Mouse (Mus musculus): Measurements from ENCODE around the gene Gm10300.

The Gm10300 gene

DNA sequence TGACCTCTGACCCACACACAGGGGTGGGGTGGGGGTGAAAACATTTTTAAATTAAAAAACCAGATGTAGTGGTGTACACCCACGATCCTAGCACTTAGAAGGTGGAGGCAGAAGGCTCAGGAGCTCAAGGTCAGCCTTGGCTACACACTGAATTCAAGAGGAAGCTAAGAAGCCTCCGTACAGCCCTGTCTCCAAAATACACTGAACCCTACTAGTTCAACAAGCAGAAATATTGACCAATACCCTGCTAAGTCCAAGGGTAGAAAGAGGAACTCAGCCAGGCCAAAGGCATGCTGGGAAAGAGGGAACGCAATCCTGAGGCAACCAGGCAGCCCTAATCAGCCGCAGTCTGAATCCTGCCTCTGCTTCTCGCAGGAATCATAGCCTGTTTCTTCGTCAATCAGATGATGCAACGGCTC lies 3.8 kb downstream of the Gm10300 start:
- DNase-seq (ENCODE audit: low read depth, low spot score), result no peak

DNA sequence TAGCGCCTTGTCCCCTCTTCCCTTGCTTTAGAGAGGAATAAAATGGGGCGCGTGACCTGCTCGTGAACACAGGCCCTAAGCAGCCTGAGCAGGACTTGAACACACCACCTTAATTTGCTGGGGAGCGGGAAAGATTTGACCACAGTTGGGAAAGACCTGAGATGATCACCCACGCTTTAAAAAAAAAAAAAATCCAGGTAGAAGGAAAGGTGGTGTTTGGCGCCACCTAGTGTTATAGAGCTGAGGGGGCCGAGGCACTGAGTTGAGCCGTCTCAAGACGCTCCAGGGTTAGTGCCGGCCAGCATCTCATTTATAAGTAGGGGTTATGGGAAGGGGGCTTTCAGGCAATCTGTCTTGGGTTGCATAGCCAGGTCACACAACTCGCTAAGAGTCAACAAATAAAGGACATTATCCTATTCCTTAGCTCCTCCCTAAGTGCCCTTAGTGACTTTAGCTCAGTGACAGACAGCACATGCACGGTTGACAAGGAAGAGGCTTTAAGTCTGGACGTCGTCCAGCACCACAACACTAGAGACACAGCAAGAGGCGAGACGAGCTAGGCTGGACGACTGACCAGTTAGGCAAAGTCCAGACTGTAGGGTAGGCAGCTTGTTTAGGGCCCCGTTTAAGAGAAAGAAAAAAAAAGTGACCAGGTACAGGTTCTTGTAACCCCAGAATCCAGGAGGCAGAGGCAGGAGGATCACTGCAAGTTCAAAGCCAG lies 5.2 kb downstream of the Gm10300 start:
- peak; percentile 73 for DNase-seq (ENCODE audit: low read depth, low spot score)

DNA sequence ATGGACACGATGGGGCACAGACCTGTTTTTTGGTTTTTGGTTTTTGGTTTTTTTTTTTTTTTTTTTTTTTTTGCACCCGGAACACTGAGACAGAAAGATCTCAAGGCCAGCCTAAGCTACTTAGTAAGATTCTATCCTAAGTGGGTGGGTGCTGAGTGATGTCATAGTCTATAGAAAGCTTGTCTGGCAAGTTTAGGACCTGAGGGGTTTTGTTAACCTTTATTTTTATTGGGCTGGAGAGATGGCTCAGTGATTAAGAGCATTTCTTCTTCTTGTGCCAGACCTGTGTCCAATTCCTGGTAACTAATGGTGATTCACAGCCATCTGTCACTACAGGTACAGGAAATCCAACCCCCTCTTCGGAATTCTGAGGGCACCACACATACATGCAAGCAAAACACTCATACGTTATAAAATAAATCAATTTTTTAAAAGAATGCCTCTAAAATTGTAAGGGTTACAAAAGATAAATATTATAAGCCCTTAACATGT lies 6.0 kb downstream of the Gm10300 start:
- no peak for DNase-seq (ENCODE audit: low read depth, low spot score)

DNA sequence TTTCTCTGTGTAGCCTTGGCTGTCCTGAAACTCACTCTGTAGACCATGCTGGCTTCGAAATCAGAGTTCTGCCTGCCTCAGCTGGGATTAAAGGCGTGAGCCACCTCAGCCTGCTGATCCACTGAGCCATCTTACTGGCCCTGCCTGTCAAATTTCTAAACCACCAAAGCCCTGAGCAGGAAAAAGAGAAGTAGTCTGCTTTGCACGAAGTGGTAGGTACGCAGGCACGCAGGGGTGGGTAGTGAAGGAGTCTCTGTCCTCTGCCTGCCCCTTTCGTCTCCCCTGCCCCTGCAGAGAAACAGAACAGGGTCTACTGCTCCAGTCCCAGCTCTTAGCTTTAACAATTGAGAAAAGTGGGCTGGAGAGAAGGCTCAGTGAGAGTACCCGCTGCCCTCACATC lies 10.6 kb downstream of the Gm10300 start:
- no peak for DNase-seq (ENCODE audit: low read depth, low spot score)

DNA sequence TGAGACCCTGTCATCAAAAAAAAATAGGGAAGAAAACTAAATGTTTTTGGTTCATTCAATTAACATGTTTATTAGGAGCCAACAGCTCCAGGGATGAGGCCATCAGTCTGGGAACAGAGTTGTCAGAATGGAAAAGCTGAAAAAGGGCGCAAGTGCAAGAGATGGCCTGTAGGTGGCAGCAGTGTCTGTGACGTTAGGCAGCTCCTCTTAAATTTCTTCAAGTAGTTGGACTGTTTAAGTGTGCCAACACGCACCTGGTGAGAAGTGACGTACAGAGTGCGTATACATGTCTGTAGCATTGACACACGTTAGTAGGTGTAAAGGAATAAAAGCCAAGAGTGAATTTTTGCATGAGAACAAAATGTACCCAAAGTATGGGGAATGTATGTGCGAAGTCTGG lies 14.4 kb downstream of the Gm10300 start:
- DNase-seq (ENCODE audit: low read depth, low spot score), result peak; percentile 60

DNA sequence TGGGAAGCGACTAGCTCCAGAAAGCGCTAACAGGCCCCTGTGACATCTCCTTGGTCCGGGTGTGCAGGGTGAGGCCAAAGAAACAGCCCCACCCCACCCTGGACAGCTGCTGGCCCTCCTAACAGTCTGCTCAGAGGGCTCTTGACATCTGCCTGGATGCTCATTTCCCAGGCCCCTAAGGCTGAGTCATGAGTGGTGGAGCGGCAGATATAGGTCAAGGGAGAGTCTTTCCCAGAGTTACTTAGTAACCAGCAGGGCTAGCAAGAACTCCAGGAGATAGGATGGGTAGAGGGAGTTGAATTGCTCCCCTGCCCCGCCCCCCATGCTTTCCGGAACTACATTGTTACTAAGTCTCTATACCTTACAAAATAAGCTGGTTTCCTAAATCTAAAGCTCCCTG lies 18.6 kb downstream of the Gm10300 start:
- no peak for DNase-seq (ENCODE audit: low read depth, low spot score)

DNA sequence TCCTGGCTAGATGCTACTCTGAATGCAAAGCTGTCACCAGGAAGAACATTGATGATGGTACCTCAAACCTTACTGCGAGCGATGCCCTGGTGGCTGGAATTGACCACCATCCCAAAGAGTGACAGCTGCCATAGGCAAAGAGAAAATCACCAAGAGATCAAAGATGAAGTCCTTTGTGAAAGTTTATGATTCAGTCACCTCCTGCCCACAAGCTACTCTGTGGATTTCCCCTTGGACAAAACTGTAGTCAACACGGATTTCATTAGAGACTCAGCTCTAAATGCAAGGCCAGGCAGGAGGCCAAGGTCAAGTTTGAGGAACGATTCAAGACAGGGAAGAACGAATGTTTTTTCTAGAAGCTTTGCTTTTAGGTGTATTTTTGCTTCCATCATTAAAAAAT lies 19.4 kb downstream of the Gm10300 start:
- no peak for DNase-seq (ENCODE audit: low read depth, low spot score)

DNA sequence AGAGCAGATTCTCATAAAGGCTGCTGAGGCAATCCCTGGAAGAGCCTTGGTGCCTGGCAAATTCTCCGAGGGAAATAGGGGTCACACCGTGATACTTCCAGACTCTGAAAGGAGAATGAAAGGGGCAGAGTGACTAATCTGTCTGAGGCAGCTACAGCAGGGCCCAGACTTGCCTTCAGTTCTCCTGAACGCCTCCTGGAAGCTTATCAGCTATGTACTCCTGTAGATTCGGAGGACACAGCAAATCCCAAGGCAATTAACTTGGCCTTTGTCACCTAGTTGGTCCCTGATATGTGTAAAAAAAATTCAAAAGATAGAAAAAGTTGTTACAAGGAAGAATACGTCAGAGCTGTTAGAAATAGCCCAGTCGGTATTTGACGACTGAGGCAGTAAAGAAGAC lies 20.5 kb downstream of the Gm10300 start:
- no peak for DNase-seq (ENCODE audit: low read depth, low spot score)

DNA sequence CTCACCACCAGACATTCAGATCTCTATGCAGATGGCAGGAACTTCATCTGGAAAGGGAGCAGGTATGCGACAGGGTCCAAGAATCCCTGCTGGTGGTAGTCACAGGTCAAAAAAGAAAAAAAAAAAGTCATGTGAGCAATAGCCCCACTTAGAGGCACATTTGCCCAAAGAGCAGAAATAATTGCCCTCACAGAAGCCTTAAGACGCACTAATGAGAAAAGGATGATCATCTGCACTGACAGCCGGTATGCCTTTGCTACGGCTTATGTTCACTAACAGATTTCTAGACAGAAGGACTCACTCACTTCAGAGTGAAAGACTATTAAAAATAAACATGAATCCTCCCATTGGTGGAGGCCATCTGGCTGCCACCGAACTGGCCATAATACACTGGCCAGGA lies 25.1 kb downstream of the Gm10300 start:
- no peak for DNase-seq (ENCODE audit: low read depth, low spot score)

DNA sequence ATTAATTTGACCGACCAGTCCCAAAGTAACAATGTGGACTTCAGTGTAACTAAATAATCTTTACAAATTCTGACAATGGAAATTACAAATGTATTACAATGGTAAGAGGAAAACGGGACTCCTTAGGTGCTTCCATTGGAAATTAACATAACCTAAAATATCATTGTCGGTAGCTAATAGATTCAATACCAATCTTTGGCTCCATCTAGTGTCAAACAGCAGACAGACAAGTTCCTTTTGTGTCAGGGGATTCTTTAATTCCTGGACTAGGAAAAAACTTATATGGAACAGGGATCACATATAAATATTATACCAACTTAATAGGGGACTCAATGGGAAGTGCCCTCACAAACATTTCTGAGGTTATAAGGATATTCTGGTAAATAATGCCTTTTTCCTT lies 26.7 kb downstream of the Gm10300 start:
- no peak for DNase-seq (ENCODE audit: low read depth, low spot score)

DNA sequence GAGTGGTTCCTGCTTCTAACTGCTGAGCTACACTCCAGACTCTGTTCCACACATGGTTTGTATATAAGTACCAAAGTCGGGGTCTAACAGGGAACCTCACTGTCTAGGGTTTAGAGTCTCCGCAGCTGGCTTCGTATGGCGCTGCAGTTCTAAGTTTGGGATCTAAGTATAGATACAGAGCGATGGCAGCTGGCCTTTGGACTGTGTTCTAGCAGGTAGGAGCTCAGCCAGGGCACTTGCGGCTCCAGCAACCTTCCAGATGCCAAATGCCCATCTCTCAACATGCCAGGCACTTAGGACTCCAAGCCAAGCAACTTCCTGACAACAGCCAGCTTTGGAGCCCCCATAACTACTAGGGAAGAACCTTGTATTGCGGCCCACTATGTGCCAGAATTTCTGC lies 33.7 kb downstream of the Gm10300 start:
- no peak for DNase-seq (ENCODE audit: low read depth, low spot score)

DNA sequence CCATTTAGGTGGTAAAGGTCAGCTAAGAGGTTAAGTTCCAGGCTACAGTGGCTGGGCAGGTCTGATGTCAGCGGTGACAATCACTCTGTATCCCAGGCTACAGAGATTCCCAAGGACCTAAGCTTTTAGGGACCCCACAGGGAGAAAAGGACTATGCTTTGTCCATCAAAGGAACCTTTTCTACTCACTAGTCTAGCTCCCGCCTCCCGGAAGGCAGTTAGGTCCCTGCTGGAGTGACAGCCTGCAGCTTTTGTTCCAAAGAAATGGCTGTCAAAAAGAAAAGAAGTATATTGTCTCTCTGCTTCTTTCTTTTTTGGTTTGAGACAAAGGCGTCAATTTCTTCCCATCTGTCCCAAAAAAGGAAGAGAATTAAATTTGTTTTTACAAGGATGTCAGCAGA lies 36.7 kb downstream of the Gm10300 start:
- DNase-seq (ENCODE audit: low read depth, low spot score), result no peak

DNA sequence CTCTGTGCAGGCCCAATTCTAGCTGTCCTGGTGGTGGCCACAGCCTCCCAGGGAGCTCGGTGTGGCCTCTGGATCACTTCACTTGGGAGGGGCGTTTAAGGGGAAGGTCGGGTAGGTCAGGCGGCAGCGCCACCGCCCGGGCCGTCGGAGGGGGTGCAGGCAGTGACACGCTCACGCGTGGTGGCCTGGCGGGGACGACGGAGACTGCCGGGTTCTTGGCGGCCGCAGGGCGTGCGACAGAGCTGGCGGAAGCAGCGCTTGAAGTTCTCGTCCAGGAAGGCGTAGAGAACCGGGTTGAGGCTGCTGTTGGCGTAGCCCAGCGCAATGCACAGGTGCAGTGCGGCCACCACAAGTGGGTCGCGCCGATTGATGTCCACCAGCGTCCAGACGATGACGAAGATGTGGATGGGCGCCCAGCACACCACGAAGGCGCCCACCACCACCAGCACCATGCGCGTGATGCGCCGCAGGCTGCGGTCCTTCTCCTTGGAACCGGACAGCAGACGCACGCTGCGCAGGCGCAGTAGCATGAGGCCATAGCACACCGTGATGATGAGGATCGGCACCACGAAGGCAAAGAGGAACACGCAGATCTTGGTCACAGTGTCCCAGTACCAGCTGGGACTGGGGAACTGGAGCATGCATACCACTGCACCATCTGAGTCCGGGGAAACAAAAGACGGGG lies 39.1 kb downstream of the Gm10300 start:
- no peak for DNase-seq (ENCODE audit: low read depth, low spot score)

DNA sequence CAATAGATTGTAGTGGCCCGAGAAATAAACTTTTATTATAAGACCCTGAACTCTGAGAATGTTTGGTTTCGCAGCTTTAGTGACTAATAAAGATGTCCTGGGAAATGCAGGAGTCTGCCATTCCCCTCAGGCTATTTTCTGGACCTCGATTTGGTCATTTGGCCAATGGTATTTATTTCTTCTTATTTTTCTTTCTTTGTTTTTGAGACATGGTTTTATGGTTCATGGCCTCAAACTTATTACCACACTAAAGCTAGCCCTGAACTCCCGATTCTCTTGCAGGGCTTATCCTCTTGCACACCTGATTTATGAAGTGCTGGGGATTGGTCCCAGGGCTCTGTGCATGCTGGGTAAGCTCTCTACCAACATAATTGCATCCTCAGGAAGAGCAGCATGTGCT lies 41.8 kb downstream of the Gm10300 start:
- no peak for DNase-seq (ENCODE audit: low read depth, low spot score)

DNA sequence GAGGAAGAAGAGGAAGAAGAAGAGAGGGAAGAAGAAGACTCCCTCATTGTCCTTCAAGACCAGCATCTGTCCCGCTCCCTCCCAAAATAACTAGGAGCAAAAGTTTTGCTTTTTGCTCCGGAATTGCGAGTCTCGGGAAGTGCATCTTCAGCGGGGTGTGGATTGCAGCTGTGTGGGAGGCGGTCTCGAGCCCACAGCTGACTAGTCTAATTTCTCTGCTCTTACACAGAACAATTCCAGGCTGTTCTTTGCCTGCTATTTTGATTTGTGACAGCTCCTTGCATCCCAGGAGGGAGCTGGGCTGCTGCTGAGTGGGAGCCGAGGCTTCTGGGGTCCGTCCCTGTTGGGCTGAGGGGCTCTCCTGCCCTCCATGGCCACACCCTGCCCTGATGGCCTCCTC lies 45.1 kb downstream of the Gm10300 start:
- DNase-seq (ENCODE audit: low read depth, low spot score), result no peak

DNA sequence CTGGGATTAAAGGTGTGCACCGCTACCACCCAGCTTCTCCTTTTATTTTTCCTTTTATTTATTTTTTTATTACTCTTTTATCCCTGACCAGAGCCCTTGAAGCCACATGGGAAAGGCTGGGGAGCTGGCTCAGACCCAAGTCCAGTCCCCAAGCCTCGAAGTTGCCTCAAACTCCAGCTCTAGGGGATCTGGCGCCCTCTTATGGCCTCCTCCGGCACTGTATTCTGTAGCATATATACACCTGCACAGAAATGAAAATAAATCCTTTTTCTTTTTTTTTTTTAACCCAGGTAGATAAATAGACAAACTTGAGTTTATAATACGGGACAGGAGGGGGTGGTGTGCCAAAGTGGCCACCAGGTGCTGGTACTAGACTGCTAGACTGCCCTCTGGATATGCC lies 47.2 kb downstream of the Gm10300 start:
- DNase-seq (ENCODE audit: low read depth, low spot score), result no peak

DNA sequence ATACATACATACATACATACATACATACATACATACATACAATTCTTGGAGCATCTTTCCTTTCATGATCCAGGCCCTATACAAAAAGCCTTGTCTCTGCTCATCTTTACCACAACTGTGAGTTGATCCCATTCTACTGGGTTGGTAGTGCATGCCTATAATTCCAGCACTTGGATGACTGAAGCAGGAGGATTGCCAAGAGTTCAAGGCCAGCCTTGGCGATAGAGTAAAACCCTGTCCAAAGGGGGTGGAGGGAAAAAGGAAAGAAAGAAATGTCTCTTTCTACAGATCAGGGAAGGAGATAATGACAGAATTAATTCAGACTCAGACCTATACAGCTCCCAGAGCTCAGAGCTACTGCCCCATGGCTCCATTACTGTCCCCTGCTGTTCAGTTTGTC lies 48.7 kb downstream of the Gm10300 start:
- no peak for DNase-seq (ENCODE audit: low read depth, low spot score)
